Mouse (Mus musculus): ENCODE measurements around the gene Prepl.

- no peak for TF ChIP-seq POLR2A (IDR thresholded peaks at IDR 0.05; ENCODE audit: insufficient read depth, low read depth, low read length)
- no peak for TF ChIP-seq CTCF (IDR thresholded peaks at IDR 0.05; ENCODE audit: insufficient read depth, low read depth, low read length)
Measured at GRCm38 (mm10) chr17:85089621-85090020, 420 bp downstream of the Prepl start.

Measured in olfactory bulb, adult 2 months (tissue).